Mouse (Mus musculus) heart, embryonic 14.5 days (tissue): ENCODE data around the gene Tmem196. TPM values are rescaled to one million over a fixed set of nuclear protein-coding genes. Genes with fewer than 3 reads are reported as not detected.

ENCODE experiments used
- ATAC-seq: fragments of 200-750 bp; cut with Nextera tagmentation; 2 replicates; pipeline ENCODE4 v1.8.0; 2017; ENCODE audit warnings: low read depth, moderate TSS enrichment; ENCODE audit not compliant: insufficient number of reproducible peaks, insufficient read depth, low FRiP score
- H3K27ac ChIP-seq, 2 experiments: fragments of 200-500 bp in 1 of 2; fragments of 300-500 bp in 1 of 2; sonication (generic) in 1 of 2; replicated peaks in 1 of 2; 2 replicates each; pipeline ENCODE4 v1.5.1; 2012 to 2014; ENCODE audit warnings: low read depth in 2 of 2, low read length in 2 of 2, control low read depth in 1 of 2, mild to moderate bottlenecking in 1 of 2, mixed read lengths in 1 of 2; ENCODE audit not compliant: control insufficient read depth in 1 of 2, insufficient read depth in 1 of 2
- H3K27me3 ChIP-seq: fragments of 300-500 bp; sonication (generic); 2 replicates; pipeline ENCODE4 v1.6.1; 2014; ENCODE audit warnings: mild to moderate bottlenecking, low read length, control low read depth; ENCODE audit not compliant: control insufficient read depth, insufficient read depth
- H3K36me3 ChIP-seq: fragments of 300-500 bp; sonication (generic); 2 replicates; pipeline ENCODE4 v1.6.1; 2014; ENCODE audit warnings: mild to moderate bottlenecking, control low read depth, low read length, mixed read lengths; ENCODE audit not compliant: control insufficient read depth, insufficient read depth
- H3K4me1 ChIP-seq, 2 experiments: fragments of 200-500 bp in 1 of 2; fragments of 300-500 bp in 1 of 2; sonication (generic) in 1 of 2; 2 replicates each; pipeline ENCODE4 v1.6.1; 2012 to 2014; ENCODE audit warnings: low read length in 2 of 2, control low read depth in 1 of 2, mixed read lengths in 1 of 2; ENCODE audit not compliant: control insufficient read depth in 2 of 2, insufficient read depth in 2 of 2
- H3K4me2 ChIP-seq: fragments of 300-500 bp; sonication (generic); 2 replicates; pipeline ENCODE4 v1.6.1; 2014; ENCODE audit warnings: mild to moderate bottlenecking, low read length
- H3K4me3 ChIP-seq, 2 experiments: fragments of 200-500 bp in 1 of 2; fragments of 300-500 bp in 1 of 2; sonication (generic) in 1 of 2; 2 replicates each; pipeline ENCODE4 v1.5.1; 2012 to 2014; ENCODE audit warnings: low read length in 2 of 2, mild to moderate bottlenecking in 2 of 2, control low read depth in 1 of 2, low read depth in 1 of 2, moderate library complexity in 1 of 2; ENCODE audit not compliant: control insufficient read depth in 1 of 2, insufficient read depth in 1 of 2
- H3K9ac ChIP-seq: fragments of 300-500 bp; sonication (generic); 2 replicates; pipeline ENCODE4 v1.6.1; 2014; ENCODE audit warnings: mild to moderate bottlenecking, low read length
- H3K9me3 ChIP-seq: fragments of 300-500 bp; sonication (generic); 2 replicates; pipeline ENCODE4 v1.6.1; 2016; ENCODE audit warnings: low read length, control low read depth; ENCODE audit not compliant: control insufficient read depth
- WGBS: fragments of 180-500 bp; shearing (Covaris S2); extraction: QIAGEN DNeasy Blood & Tissue Kit; methylation state at CpG from one replicate; pipeline ENCODE4 v1.1.7; 2014; 5-methylcytosine and 5-hydroxymethylcytosine counted together
- polyA plus RNA-seq: library from polyadenylated mRNA; unstranded; fragments of >200 nt; fragmentation: Nextera tagmentation; extraction: Ambion mirVana; gene quantifications from 2 replicates; pipeline ENCODE4 v1.2.1, GENCODE M21; 2014

Tmem196 gene
- polyA plus RNA-seq: 1.2 and 2.3 TPM in 2 replicates

DNA sequence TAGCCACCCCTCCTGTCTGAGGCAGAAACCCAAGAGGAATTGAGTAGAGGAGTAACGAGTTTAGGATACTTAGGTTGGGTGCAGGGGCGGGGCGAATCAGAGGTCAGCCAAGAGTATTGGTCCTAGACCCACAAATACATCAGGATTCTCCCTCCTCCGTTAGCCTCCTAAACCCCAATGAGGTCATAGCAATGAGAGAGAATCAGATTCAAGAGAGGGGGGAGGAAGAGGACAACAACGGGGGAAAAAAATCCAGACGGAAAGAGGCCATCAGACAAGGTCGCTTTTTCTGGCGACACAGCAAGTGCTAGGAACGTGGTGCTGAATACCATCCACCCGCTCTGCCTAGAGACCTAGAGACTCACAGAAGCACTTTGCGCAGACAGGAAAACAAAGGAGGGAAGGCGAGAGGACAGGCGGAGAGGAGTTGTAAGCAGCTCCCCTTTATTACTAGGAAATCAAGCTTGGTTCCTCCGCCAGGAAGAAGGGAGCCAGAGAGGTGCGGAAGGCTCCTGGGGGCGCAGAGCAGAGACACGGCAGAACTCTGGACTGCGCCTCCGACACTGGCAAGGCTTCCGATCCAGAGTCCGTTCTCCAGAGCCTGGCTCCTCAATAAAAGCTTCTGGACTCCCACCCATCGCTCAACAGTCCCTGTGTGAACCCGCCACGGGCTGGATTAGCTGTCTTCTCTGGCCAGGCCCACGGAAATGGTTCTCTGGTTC lies at the start of gene Tmem196:
Gene Tmem196 (plus strand): TSS at position 234 of the 722 bp plus-strand sequence.
- no peaks in the 10 kb centered on the region for H3K4me1 ChIP-seq
- H3K27me3 ChIP-seq: no peaks in the 10 kb centered on the region
- 1% methylated on average over 25 of the region's 25 CpGs for whole genome bisulfite sequencing
- ATAC-seq: 0 out of 2 replicates have a peak, but pooled peaks have one; percentile 47
- no peaks in the 10 kb centered on the region for H3K9me3 ChIP-seq
- peak within 1 kb of the TSS; percentile 75 for H3K4me2 ChIP-seq
- H3K9ac ChIP-seq: peak within 1 kb of the TSS; percentile 72
- no peak within 1 kb of the TSS; a peak in 1 of 4 replicates for H3K27ac ChIP-seq
- no peaks in the 10 kb centered on the region for H3K36me3 ChIP-seq
- H3K4me3 ChIP-seq: peak within 1 kb of the TSS; percentile 48 to 60

DNA sequence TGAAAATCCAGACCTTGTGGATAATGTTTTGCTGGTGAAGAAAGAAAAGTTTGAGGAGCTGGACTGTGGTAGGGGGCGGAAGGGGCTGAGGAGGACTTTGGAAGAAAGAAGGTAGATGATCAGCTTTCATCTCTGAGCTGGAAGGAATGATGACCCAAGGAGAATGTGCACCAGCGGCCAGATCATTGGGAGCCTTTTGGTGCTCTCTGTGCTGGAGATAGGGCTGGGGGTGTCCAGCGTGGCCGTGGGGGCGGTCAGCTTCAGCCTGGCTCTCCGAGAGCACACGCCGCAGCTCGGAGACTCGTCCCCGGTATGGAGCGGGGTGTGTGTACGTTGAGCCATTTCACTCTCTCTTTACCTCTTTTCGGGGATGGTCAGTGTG lies 680 bp downstream of the Tmem196 start:
- Histone ChIP-seq H3K9me3 (no peaks in the 10 kb centered on the region), H3K4me1 (no peaks in the 10 kb centered on the region), H3K4me3 (peak overlapping the region; percentile 48 to 60), H3K4me2 (peak overlapping the region; percentile 75), H3K27ac (no peak overlapping the region; a peak in 1 of 4 replicates), H3K9ac (peak overlapping the region; percentile 72), H3K36me3 (no peaks in the 10 kb centered on the region), H3K27me3 (no peaks in the 10 kb centered on the region)
- no peak for ATAC-seq
- 3% methylated on average over 14 of the region's 14 CpGs for WGBS

DNA sequence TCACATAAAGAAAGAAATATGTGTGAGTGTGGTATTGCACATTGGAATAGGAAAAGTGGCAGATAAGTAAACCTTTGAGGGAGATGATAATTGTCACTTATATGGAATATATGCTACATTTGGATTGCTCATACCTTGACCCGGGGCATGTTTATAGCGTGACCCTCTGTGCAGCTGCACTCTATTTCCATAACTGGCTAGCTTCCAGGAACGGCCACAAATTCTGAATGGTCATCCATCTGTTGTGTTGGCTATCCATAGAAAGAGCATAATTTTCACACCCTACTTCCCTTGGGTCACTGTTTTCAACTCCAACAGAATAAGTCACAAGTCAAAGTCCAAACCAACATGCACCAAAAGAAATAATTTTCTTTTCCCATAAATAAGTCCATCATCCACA lies 11.4 kb downstream of the Tmem196 start:
- Histone ChIP-seq H3K9me3 (no peaks in the 10 kb centered on the region), H3K36me3 (no peaks in the 10 kb centered on the region), H3K9ac (no peak overlapping the region), H3K27ac (no peak overlapping the region), H3K27me3 (no peaks in the 10 kb centered on the region), H3K4me3 (no peak overlapping the region), H3K4me1 (no peaks in the 10 kb centered on the region), H3K4me2 (no peak overlapping the region)
- 72% methylated on average over 3 of the region's 3 CpGs for WGBS
- no peak for ATAC-seq

DNA sequence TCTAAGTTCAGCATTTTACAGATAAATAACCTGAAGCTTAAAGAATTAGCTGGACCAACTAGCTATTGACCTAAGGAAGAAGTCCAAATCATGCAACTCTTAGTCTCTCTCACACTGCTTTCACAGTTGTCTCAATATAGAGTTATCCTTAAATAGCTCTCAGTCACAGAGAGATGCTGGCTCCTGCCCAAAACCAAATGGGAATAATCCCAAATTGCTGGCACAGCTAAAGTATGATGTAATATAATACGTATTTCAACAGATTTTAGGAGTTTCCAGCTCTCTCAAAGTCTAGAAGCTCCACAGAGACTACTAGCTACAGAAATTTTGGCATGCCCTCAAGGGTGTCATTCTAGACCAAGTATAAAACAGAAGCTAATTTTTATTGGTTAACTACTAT lies 15.1 kb downstream of the Tmem196 start:
- Histone ChIP-seq H3K36me3 (no peaks in the 10 kb centered on the region), H3K9me3 (no peaks in the 10 kb centered on the region), H3K27ac (no peak overlapping the region), H3K4me2 (no peak overlapping the region), H3K27me3 (no peaks in the 10 kb centered on the region), H3K4me3 (no peak overlapping the region), H3K4me1 (no peaks in the 10 kb centered on the region), H3K9ac (no peak overlapping the region)
- 37% methylated on average over 1 of the region's 1 CpGs for WGBS
- no peak for ATAC-seq

DNA sequence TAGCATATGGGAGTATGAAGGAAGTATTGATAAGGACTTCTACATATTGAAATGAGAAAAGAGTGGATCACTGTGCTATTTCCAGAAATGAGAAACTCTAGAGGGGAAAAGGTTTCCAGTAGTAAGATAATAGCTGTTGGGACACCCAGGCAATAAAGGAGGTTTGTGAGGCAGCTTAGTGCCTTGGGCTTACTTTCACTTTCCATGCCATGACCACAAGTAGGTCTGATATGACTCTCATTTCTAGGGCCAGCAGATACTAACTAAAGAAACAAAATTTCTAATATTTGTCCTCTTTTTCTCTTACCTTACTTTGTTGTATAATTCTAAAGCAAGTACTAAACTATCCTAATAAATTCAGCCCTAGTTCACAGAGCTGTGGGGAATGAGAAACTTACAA lies 19.8 kb downstream of the Tmem196 start:
- no peaks in the 10 kb centered on the region for H3K4me1 ChIP-seq
- H3K27ac ChIP-seq: no peak overlapping the region
- no peaks in the 10 kb centered on the region for H3K27me3 ChIP-seq
- no peaks in the 10 kb centered on the region for H3K36me3 ChIP-seq
- H3K4me3 ChIP-seq: no peak overlapping the region
- H3K9ac ChIP-seq: no peak overlapping the region
- ATAC-seq: no peak
- no peaks in the 10 kb centered on the region for H3K9me3 ChIP-seq
- no peak overlapping the region for H3K4me2 ChIP-seq

DNA sequence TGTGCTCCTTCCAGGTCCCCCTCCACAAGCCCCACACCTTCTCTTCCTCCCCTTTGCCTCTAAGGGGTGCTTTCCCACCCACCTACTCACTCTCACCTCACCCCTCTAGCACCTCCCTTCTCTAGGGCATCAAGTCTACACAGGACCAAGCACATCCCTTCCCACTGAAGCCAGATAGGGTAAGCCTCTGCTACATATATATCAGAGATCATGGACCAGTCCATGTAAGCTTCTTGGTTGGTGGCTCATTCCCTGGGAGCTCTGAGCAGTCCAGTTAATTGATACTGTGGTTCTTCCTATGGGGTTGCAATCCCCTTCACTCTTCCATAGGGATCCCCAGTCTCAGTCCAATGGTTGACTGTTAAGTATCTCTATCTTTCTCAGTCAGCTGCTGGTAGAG lies 24.4 kb downstream of the Tmem196 start:
- no peak overlapping the region for H3K9ac ChIP-seq
- H3K36me3 ChIP-seq: no peaks in the 10 kb centered on the region
- no peak overlapping the region for H3K4me2 ChIP-seq
- no peak overlapping the region for H3K27ac ChIP-seq
- H3K4me1 ChIP-seq: no peaks in the 10 kb centered on the region
- H3K27me3 ChIP-seq: no peaks in the 10 kb centered on the region
- H3K4me3 ChIP-seq: no peak overlapping the region
- no peak for ATAC-seq
- H3K9me3 ChIP-seq: no peaks in the 10 kb centered on the region

DNA sequence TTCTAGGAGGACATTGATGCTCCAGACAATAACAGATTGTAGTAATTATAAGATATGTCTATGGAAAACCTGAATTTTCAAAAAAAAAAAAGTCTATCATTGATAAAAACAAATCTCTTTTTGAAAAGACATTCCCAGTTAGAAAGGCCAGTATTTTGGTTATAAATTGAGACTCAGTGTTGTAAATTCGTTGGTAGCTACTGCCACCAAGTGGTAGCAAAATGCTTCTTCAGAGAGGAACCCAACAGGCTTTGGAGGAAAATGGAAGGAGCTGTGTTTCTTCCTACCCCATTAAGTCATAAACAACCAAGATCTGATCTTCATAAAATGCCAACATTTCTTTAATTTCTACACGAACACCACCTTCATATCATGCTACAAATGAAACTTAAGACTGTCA lies 36.1 kb downstream of the Tmem196 start:
- H3K36me3 ChIP-seq: no peaks in the 10 kb centered on the region
- H3K4me2 ChIP-seq: no peak overlapping the region
- ATAC-seq: no peak
- no peak overlapping the region for H3K27ac ChIP-seq
- H3K4me1 ChIP-seq: no peaks in the 10 kb centered on the region
- H3K9me3 ChIP-seq: no peaks in the 10 kb centered on the region
- no peaks in the 10 kb centered on the region for H3K27me3 ChIP-seq
- 0% methylated on average over 2 of the region's 2 CpGs for WGBS
- no peak overlapping the region for H3K9ac ChIP-seq
- H3K4me3 ChIP-seq: no peak overlapping the region

DNA sequence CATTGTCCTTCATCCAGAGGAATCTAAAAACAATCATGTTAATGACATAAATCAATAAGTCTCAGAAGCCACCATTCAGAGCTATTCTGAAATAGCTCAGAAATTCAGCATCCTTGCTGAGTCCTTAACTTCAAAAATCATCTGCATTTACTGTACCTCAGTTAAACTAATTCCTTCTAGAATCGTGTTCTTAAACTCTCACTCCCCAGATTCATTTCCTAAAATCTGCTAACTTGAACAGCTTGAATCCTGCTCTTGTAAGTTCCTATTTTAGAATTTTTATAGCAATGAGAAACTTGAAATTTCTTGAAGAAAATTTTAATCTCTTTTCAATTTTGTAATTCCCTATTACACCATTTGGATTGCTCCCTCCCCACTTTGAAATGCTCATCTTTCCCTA lies 52.6 kb downstream of the Tmem196 start:
- H3K4me2 ChIP-seq: no peak overlapping the region
- H3K36me3 ChIP-seq: no peaks in the 10 kb centered on the region
- no peak overlapping the region for H3K4me3 ChIP-seq
- 64% methylated on average over 1 of the region's 1 CpGs for WGBS
- no peak overlapping the region for H3K9ac ChIP-seq
- no peaks in the 10 kb centered on the region for H3K27me3 ChIP-seq
- no peaks in the 10 kb centered on the region for H3K4me1 ChIP-seq
- no peak overlapping the region for H3K27ac ChIP-seq
- no peaks in the 10 kb centered on the region for H3K9me3 ChIP-seq
- ATAC-seq: no peak
